Mouse (Mus musculus): ENCODE data around the gene Cep112. TPM values are rescaled to one million over a fixed set of nuclear protein-coding genes. Genes with fewer than 3 reads are reported as not detected.

Gene Cep112
- polyA plus RNA-seq, 1 experiment: 2.5 TPM

DNA sequence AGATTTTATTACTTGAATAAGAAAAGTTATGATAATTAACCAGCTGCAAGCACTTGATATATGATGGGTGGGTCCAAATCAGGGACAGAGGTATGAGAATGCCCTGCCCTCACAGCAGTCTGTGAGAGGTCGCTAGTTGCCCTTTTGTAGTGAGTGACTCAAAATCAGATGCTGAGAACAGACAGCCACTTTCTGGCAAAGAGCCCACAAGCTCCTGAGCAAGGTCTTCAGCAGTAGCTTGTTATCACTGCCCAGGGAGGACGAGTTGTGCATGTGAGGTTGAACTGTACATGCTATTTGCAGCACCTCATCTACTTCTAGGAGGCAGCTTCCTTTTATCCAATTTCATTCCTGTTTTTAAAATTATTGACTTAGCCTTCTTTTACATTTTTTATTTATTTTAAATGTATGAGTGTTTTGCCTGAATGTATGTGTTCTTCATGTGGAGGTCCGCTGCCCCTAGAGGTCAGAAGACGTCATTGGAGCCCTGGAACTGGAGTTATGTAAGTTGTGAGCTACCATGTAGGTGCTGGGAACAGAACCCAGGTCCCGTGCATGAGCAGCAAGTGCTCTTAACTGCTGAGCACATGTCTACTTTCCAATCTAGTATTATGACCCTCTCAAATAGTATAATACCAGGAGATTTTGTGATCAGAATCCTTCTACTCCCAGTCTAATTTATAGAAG, 200.7 kb downstream of the Cep112 start:
- H3K4me1 ChIP-seq (ENCODE audit: control insufficient read depth, insufficient read depth, low read length): no peaks in the 10 kb centered on the region
- WGBS: 72% methylated on average over 5 of the region's 5 CpGs
- TF ChIP-seq CTCF (IDR thresholded peaks at IDR 0.05; ENCODE audit: control insufficient read depth, insufficient read depth, low read length): no peak
- no peak for TF ChIP-seq POLR2A (IDR thresholded peaks at IDR 0.05; ENCODE audit: borderline replicate concordance, control insufficient read depth, low read depth, low read length)
- no peak overlapping the region for H3K27ac ChIP-seq (ENCODE audit: control insufficient read depth, insufficient read depth, low read depth, low read length, poor library complexity)
- H3K4me3 ChIP-seq (replicated peaks; ENCODE audit: control insufficient read depth, low read depth, low read length): no peak overlapping the region

DNA sequence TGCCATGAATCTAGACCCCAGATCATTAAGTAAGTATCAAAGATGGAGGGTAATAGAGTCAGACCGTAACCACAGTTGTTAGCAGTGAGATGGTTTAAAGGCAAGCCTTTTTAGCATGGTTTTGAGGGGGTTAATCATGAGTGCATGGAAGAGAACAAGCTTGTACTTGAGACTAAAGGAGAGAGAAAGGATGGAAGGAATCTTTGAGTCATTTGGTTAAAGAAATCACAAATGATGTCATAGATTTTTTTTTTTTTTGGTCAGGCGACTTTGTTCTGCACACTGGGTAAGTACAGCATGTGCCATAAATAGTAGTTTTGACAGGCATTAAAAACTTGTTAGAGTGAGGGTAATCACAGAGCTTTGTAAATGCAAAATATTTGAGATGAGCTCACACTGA, 212.8 kb downstream of the Cep112 start:
- TF ChIP-seq CTCF (IDR thresholded peaks at IDR 0.05; ENCODE audit: control insufficient read depth, insufficient read depth, low read length): no peak
- TF ChIP-seq POLR2A (IDR thresholded peaks at IDR 0.05; ENCODE audit: borderline replicate concordance, control insufficient read depth, low read depth, low read length): no peak
- H3K4me3 ChIP-seq (replicated peaks; ENCODE audit: control insufficient read depth, low read depth, low read length): no peak overlapping the region

DNA sequence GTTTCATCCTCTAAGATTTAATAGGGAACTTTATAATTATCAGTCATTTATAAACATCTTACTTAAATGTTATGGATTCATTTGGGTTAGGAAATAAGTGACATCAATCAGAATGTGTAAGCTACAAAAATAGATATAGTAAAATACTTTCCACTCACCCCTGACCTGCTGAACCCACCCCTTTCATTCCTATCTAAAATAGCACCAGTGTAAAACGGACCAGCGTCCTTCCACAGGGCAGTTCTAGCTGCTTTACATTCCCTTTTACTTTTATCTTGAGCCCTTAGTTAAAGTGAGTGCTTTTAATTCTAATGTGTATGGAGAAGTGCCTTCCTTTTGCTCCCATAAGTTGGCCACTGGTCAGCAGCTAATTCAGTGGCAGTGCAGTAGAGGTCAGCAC, 230.6 kb downstream of the Cep112 start:
- H3K4me1 ChIP-seq (ENCODE audit: control insufficient read depth, insufficient read depth, low read length): no peaks in the 10 kb centered on the region
- H3K27ac ChIP-seq (ENCODE audit: control insufficient read depth, insufficient read depth, low read depth, low read length, poor library complexity): no peak overlapping the region
- H3K4me3 ChIP-seq (replicated peaks; ENCODE audit: control insufficient read depth, low read depth, low read length): no peak overlapping the region
- WGBS: 79% methylated on average over 2 of the region's 2 CpGs
- no peak for TF ChIP-seq CTCF (IDR thresholded peaks at IDR 0.05; ENCODE audit: control insufficient read depth, insufficient read depth, low read length)
- TF ChIP-seq POLR2A (IDR thresholded peaks at IDR 0.05; ENCODE audit: borderline replicate concordance, control insufficient read depth, low read depth, low read length): no peak

More for the DNA sequence above, 212.8 kb downstream of the Cep112 start:
- WGBS: 75% methylated on average over 2 of the region's 2 CpGs
- H3K4me1 ChIP-seq (ENCODE audit: control insufficient read depth, insufficient read depth, low read length): no peaks in the 10 kb centered on the region
- H3K27ac ChIP-seq (ENCODE audit: control insufficient read depth, insufficient read depth, low read depth, low read length, poor library complexity): no peak overlapping the region

DNA sequence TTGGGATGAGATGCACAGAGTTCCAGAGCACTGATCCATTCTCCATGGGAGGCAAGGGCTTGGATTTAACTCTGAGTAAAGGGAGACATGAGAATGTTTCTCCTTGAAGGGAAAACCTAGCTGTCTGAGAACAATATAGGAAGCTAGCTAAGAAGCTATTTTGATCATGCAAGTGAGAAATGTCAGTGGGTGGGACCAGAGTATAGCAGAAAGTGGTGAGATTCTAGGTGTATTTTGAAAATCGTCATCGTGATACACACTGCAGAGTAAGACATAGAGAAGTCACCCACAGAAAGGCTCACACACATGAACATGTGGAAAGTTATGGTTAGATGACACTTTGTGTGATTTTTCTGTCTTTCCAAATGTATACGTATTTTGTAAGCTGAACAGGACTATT, 257.0 kb downstream of the Cep112 start:
- 84% methylated on average over 3 of the region's 3 CpGs for whole genome bisulfite sequencing
- Histone ChIP-seq H3K4me3 (replicated peaks; ENCODE audit: control insufficient read depth, low read depth, low read length) (no peak overlapping the region), H3K4me1 (ENCODE audit: control insufficient read depth, insufficient read depth, low read length) (no peaks in the 10 kb centered on the region), H3K27ac (ENCODE audit: control insufficient read depth, insufficient read depth, low read depth, low read length, poor library complexity) (no peak overlapping the region)
- TF ChIP-seq CTCF (IDR thresholded peaks at IDR 0.05; ENCODE audit: control insufficient read depth, insufficient read depth, low read length) (no peak), POLR2A (IDR thresholded peaks at IDR 0.05; ENCODE audit: borderline replicate concordance, control insufficient read depth, low read depth, low read length) (no peak)

DNA sequence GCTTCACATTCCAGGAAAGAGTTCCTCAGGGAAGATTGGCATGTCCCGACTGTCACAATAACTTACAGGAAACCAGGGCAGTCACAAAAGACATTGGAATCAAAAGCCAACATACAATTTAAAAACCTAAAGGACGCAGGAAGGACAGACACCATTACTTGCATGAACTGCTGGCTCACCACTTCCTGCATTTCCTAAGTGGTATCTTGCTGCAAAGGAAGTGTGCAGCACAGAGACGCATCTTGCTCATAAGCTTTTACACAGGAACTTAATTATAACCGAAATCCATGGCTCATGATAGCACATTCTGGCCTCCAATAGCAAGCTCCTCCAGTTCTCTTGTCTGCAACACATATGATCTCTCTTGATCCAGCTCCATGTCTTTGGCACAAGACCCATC, 271.6 kb downstream of the Cep112 start:
- Histone ChIP-seq H3K4me3 (replicated peaks; ENCODE audit: control insufficient read depth, low read depth, low read length) (no peak overlapping the region), H3K4me1 (ENCODE audit: control insufficient read depth, insufficient read depth, low read length) (no peaks in the 10 kb centered on the region), H3K27ac (ENCODE audit: control insufficient read depth, insufficient read depth, low read depth, low read length, poor library complexity) (no peak overlapping the region; the same call in 1 of the 2 replicates)
- TF ChIP-seq POLR2A (IDR thresholded peaks at IDR 0.05; ENCODE audit: borderline replicate concordance, control insufficient read depth, low read depth, low read length) (no peak), CTCF (IDR thresholded peaks at IDR 0.05; ENCODE audit: control insufficient read depth, insufficient read depth, low read length) (no peak)
- 2% methylated on average over 4 of the region's 4 CpGs for WGBS

DNA sequence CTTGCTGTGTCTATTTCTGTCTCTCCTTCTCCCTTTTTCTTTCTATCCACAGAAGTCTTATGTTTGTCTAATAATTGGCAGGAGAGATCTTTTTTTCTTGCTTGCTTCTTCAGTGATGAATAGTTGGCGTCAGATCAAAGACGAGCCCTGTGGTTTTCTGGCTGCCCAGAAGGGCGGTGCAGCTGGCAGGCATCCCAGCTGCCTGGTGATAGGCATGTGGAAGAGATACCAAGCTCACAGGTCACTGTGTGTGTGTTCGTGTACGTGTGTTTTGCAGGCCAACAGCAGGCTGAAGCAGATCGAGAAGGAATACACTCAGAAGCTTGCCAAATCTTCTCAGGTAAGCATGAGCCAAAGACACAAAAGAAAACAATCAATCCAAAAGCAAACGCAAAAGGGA, 327.3 kb downstream of the Cep112 start:
- H3K27ac ChIP-seq (ENCODE audit: control insufficient read depth, insufficient read depth, low read depth, low read length, poor library complexity): no peak overlapping the region
- H3K4me1 ChIP-seq (ENCODE audit: control insufficient read depth, insufficient read depth, low read length): no peaks in the 10 kb centered on the region
- no peak overlapping the region for H3K4me3 ChIP-seq (replicated peaks; ENCODE audit: control insufficient read depth, low read depth, low read length)
- WGBS: 14% methylated on average over 7 of the region's 7 CpGs
- TF ChIP-seq CTCF (IDR thresholded peaks at IDR 0.05; ENCODE audit: control insufficient read depth, insufficient read depth, low read length) (no peak), POLR2A (IDR thresholded peaks at IDR 0.05; ENCODE audit: borderline replicate concordance, control insufficient read depth, low read depth, low read length) (no peak)

DNA sequence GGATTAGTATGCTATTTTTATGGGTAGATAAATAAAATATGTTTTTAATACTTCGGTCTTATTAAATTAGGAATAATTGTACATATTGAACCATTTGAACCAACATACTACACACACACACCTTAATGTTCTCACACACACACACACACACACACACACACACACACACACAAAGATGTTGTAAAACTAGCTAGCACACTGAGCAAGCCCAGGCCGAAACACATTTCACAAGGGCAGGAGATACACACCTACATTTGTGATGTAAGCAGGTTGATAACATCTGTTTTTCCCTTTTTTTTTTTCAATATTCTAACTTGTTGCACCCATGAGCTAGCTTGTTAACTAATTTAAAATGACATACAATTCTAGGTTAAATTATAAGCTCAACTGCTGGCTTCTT, 327.8 kb downstream of the Cep112 start:
- no peak overlapping the region for H3K27ac ChIP-seq (ENCODE audit: control insufficient read depth, insufficient read depth, low read depth, low read length, poor library complexity)
- WGBS: 73% methylated on average over 2 of the region's 2 CpGs
- no peaks in the 10 kb centered on the region for H3K4me1 ChIP-seq (ENCODE audit: control insufficient read depth, insufficient read depth, low read length)
- TF ChIP-seq CTCF (IDR thresholded peaks at IDR 0.05; ENCODE audit: control insufficient read depth, insufficient read depth, low read length): no peak
- no peak for TF ChIP-seq POLR2A (IDR thresholded peaks at IDR 0.05; ENCODE audit: borderline replicate concordance, control insufficient read depth, low read depth, low read length)
- no peak overlapping the region for H3K4me3 ChIP-seq (replicated peaks; ENCODE audit: control insufficient read depth, low read depth, low read length)

DNA sequence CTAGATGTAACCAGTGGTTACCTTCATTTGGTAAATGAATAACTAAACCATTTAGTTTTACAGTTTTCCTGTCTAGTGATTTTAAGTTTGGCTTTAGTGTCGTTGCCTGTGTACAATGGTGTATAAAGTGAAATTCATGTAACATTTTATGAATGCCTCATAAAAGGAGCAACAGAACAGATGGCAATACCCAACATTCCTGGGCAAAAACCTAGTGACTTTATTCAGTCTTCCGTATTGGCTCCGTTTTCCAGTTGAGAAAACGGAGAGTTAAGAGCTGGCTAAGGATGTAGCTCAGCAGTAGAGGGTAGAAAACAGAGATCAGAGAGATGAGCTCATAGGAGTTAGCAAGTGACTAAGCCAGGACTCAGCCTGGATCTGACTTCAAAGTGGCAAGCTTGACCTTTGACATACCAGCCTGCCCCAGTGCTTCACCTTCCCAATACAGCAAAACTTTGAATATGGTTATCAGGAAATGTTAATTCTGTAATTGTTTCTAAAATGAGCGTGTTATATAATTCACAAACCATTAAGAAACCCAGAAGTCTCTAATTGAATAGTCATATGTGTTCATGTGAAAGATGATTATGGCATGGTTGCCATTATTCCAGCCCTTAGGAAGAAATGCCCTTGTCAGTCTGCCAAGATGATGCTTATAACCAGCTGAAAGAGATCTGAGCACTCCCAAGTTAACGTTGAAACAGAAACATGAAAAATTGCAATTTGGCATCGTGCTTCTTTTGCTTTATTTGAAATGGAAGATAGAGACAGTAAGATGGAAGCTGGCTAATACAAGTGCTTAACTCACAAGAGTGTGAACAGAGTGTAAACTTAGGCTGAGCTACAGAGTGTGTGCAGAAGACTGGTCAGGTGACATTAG, 328.6 kb downstream of the Cep112 start:
- WGBS: 81% methylated on average over 7 of the region's 7 CpGs

More for the DNA sequence above, 328.6 kb downstream of the Cep112 start:
- TF ChIP-seq CTCF (IDR thresholded peaks at IDR 0.05; ENCODE audit: control insufficient read depth, insufficient read depth, low read length) (no peak), POLR2A (IDR thresholded peaks at IDR 0.05; ENCODE audit: borderline replicate concordance, control insufficient read depth, low read depth, low read length) (no peak)
- H3K4me3 ChIP-seq (replicated peaks; ENCODE audit: control insufficient read depth, low read depth, low read length): no peak overlapping the region
- H3K27ac ChIP-seq (ENCODE audit: control insufficient read depth, insufficient read depth, low read depth, low read length, poor library complexity): no peak overlapping the region
- H3K4me1 ChIP-seq (ENCODE audit: control insufficient read depth, insufficient read depth, low read length): no peaks in the 10 kb centered on the region

Measured in bone marrow, adult 2 months (tissue).